Comparison of ENCODE assay signal across 13 mouse cellular contexts in the genomic region with DNA sequence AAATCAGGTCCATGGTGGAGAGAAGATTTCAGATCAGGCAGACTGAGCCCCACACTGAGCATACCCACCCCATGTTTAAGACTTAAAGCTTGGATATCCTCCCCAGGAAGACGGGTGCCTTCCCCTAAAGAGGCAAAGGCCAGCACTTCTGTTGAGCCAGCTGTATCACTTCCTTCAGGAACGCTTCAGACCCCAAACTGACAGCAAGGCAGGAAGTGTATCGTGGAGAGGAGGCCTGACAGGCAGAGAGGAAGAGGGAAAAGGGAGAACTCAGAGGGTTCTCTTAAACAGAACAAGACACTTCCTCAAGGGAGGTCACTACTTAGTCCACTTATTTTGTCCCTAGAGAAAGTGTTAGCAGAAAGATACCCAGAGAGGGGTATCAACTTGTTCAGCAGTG. TPM values are rescaled to one million over a fixed set of nuclear protein-coding genes. Genes with fewer than 3 reads are reported as not detected.
A peak's percentile ranks its signal among the peaks of the same experiment; 100 is the strongest.
DNase-seq lines count a peak whose midpoint lies in the region; ATAC-seq and TF ChIP-seq lines count a peak whose summit lies in the region.
"Had no signal": no experiment of that assay in that cellular context is flagged by ENCODE, and none has a peak within 500 bp of the region (broad histone marks: within the 10 kb centered on the region; RNA-seq: fewer than 3 reads in every experiment).

No protein-coding gene starts in this region.

- H3K4me3 ChIP-seq in hindbrain, embryonic 13.5 days: peak overlapping the region; percentile 77
- H3K4me3 ChIP-seq in hindbrain, embryonic 11.5 days (ENCODE audit: low read depth, low read length): no peak overlapping the region
- H3K4me3 ChIP-seq in MEL (ENCODE audit: control insufficient read depth in 1 of 2, insufficient read depth in 1 of 2, low read depth in 2 of 2, low read length in 2 of 2): no peak overlapping the region
- H3K4me3 ChIP-seq in forebrain, embryonic 15.5 days: peak overlapping the region; percentile 80; the same call in 1 of the 2 replicates
- peak overlapping the region; percentile 82 for H3K4me3 ChIP-seq in midbrain, embryonic 14.5 days (replicated peaks; ENCODE audit: low read depth, low read length)
- no peak overlapping the region for H3K4me3 ChIP-seq in intestine, embryonic 15.5 days (replicated peaks)

- H3K79me2 ChIP-seq in MEL (ENCODE audit: control insufficient read depth, insufficient read depth, low read length, poor library complexity): no peaks in the 10 kb centered on the region; the same call in 1 of the 2 replicates

- no peaks in the 10 kb centered on the region for H3K9me3 ChIP-seq in hindbrain, embryonic 13.5 days
- no peaks in the 10 kb centered on the region for H3K9me3 ChIP-seq in hindbrain, embryonic 11.5 days (ENCODE audit: control insufficient read depth, low read length)
- no peaks in the 10 kb centered on the region for H3K9me3 ChIP-seq in MEL (replicated peaks; ENCODE audit: insufficient read depth, low read length)
- H3K9me3 ChIP-seq in forebrain, embryonic 15.5 days: no peaks in the 10 kb centered on the region
- no peaks in the 10 kb centered on the region for H3K9me3 ChIP-seq in midbrain, embryonic 14.5 days (ENCODE audit: control insufficient read depth, low read length)
- no peaks in the 10 kb centered on the region for H3K9me3 ChIP-seq in intestine, embryonic 15.5 days
- H3K9me3 ChIP-seq: embryonic facial prominence, embryonic 10.5 days; liver, embryonic 15.5 days had no signal

- WGBS in hindbrain, embryonic 13.5 days: 84% methylated on average over 3 of the region's 3 CpGs
- 73% methylated on average over 3 of the region's 3 CpGs for WGBS in hindbrain, embryonic 11.5 days
- WGBS in forebrain, embryonic 15.5 days: 79% methylated on average over 3 of the region's 3 CpGs
- WGBS in midbrain, embryonic 14.5 days: 81% methylated on average over 3 of the region's 3 CpGs
- 32% methylated on average over 3 of the region's 3 CpGs for WGBS in intestine, embryonic 15.5 days

- no peak for ATAC-seq in hindbrain, embryonic 13.5 days (ENCODE audit: low FRiP score)
- ATAC-seq in hindbrain, embryonic 11.5 days (ENCODE audit: low FRiP score): no peak
- ATAC-seq in forebrain, embryonic 15.5 days (replicated peaks): no peak
- no peak for ATAC-seq in midbrain, embryonic 14.5 days (ENCODE audit: low FRiP score, low TSS enrichment)
- no peak for ATAC-seq in intestine, embryonic 15.5 days

- H3K4me2 ChIP-seq in hindbrain, embryonic 13.5 days: peak overlapping the region; percentile 83
- no peak overlapping the region for H3K4me2 ChIP-seq in hindbrain, embryonic 11.5 days (replicated peaks; ENCODE audit: low read depth, low read length)
- H3K4me2 ChIP-seq in forebrain, embryonic 15.5 days (replicated peaks): peak overlapping the region; percentile 68
- peak overlapping the region; percentile 80 for H3K4me2 ChIP-seq in midbrain, embryonic 14.5 days (ENCODE audit: low read length)
- H3K4me2 ChIP-seq in intestine, embryonic 15.5 days (replicated peaks): no peak overlapping the region

- no peak overlapping the region for H3K27ac ChIP-seq in hindbrain, embryonic 13.5 days
- H3K27ac ChIP-seq in hindbrain, embryonic 11.5 days (ENCODE audit: low read depth, low read length): no peak overlapping the region
- no peak overlapping the region for H3K27ac ChIP-seq in MEL (ENCODE audit: control insufficient read depth, low read depth, low read length)
- no peak overlapping the region for H3K27ac ChIP-seq in forebrain, embryonic 15.5 days (replicated peaks)
- H3K27ac ChIP-seq in midbrain, embryonic 14.5 days (replicated peaks; ENCODE audit: low read depth, low read length): no peak overlapping the region
- no peak overlapping the region for H3K27ac ChIP-seq in intestine, embryonic 15.5 days
- H3K27ac ChIP-seq: embryonic facial prominence, embryonic 10.5 days; liver, embryonic 15.5 days had no signal

- peak overlapping the region; percentile 94 for H3K9ac ChIP-seq in hindbrain, embryonic 13.5 days
- no peak overlapping the region; the same call in 1 of the 2 replicates for H3K9ac ChIP-seq in hindbrain, embryonic 11.5 days (ENCODE audit: low read depth, low read length)
- H3K9ac ChIP-seq in MEL (ENCODE audit: control insufficient read depth, low read depth, low read length, poor library complexity, severe bottlenecking): no peak overlapping the region
- peak overlapping the region; percentile 91 for H3K9ac ChIP-seq in forebrain, embryonic 15.5 days (replicated peaks)
- H3K9ac ChIP-seq in midbrain, embryonic 14.5 days (replicated peaks; ENCODE audit: low read length): peak overlapping the region; percentile 93
- no peak overlapping the region for H3K9ac ChIP-seq in intestine, embryonic 15.5 days
- H3K9ac ChIP-seq: liver, embryonic 15.5 days had no signal

- no peak for DNase-seq in hindbrain, embryonic 11.5 days (ENCODE audit: low spot score)
- peak; percentile 8 for DNase-seq in MEL (ENCODE audit: low read depth, low spot score)
- DNase-seq in midbrain, embryonic 14.5 days: no peak
- DNase-seq in urinary bladder, postnatal 25 days (ENCODE audit: low spot score): no peak
- DNase-seq in left cerebral cortex, postnatal 4 days: no peak
- DNase-seq: right cerebral cortex, postnatal 14 days; thymus, adult 2 months had no signal

- TF ChIP-seq EP300 in MEL (IDR thresholded peaks at IDR 0.05; ENCODE audit: low read depth in 1 of 2, low read length in 2 of 2): no peak

- TF ChIP-seq POLR2A in MEL (IDR thresholded peaks at IDR 0.05; ENCODE audit: control insufficient read depth in 1 of 2, insufficient read depth in 1 of 2, low read depth in 1 of 2, low read length in 2 of 2, poor library complexity in 1 of 2): no peak

- H3K36me3 ChIP-seq in hindbrain, embryonic 13.5 days: peaks cover 33% of the 10 kb centered on the region
- no peaks in the 10 kb centered on the region for H3K36me3 ChIP-seq in hindbrain, embryonic 11.5 days (ENCODE audit: control insufficient read depth, insufficient read depth, low read length)
- no peaks in the 10 kb centered on the region for H3K36me3 ChIP-seq in MEL (ENCODE audit: control insufficient read depth in 1 of 2, insufficient read depth in 2 of 2, low read length in 2 of 2)
- H3K36me3 ChIP-seq in forebrain, embryonic 15.5 days: 0 out of 2 replicates have a peak, but pooled peaks cover 3% of the 10 kb centered on the region
- H3K36me3 ChIP-seq in midbrain, embryonic 14.5 days (ENCODE audit: control insufficient read depth, insufficient read depth, low read length): peaks cover 15% of the 10 kb centered on the region; the same call in 1 of the 2 replicates
- no peaks in the 10 kb centered on the region for H3K36me3 ChIP-seq in intestine, embryonic 15.5 days
- H3K36me3 ChIP-seq: embryonic facial prominence, embryonic 10.5 days; liver, embryonic 15.5 days had no signal

- H3K4me1 ChIP-seq in hindbrain, embryonic 13.5 days (replicated peaks): peaks cover 44% of the 10 kb centered on the region
- 0 out of 2 replicates have a peak, but pooled peaks cover 3% of the 10 kb centered on the region for H3K4me1 ChIP-seq in hindbrain, embryonic 11.5 days (replicated peaks; ENCODE audit: control insufficient read depth, insufficient read depth, low read length)
- H3K4me1 ChIP-seq in MEL (ENCODE audit: control insufficient read depth in 1 of 2, insufficient read depth in 2 of 2, low read length in 2 of 2): peaks cover 0 to 8% of the 10 kb centered on the region in 2 experiments; a peak in 2 of 4 replicates
- H3K4me1 ChIP-seq in forebrain, embryonic 15.5 days: peaks cover 24% of the 10 kb centered on the region
- peaks cover 18% of the 10 kb centered on the region for H3K4me1 ChIP-seq in midbrain, embryonic 14.5 days (ENCODE audit: control insufficient read depth, insufficient read depth, low read length)
- peaks cover 13% of the 10 kb centered on the region for H3K4me1 ChIP-seq in intestine, embryonic 15.5 days (replicated peaks)

- intact Hi-C loops in left cerebral cortex, postnatal 4 days (cut with DNase I): no loop called here

- no peak for TF ChIP-seq CTCF in MEL (IDR thresholded peaks at IDR 0.05 in 2 of 3, conservative IDR thresholded peaks at IDR 0.05 in 1 of 3; ENCODE audit: control insufficient read depth in 1 of 3, insufficient read depth in 1 of 3, low read depth in 2 of 3, low read length in 3 of 3, poor library complexity in 1 of 3, severe bottlenecking in 1 of 3)

- no peak for TF ChIP-seq RAD21 in MEL (IDR thresholded peaks at IDR 0.05; ENCODE audit: low read depth, low read length)

- H3K27me3 ChIP-seq in hindbrain, embryonic 13.5 days: peaks cover 3% of the 10 kb centered on the region; the same call in 1 of the 2 replicates
- no peaks in the 10 kb centered on the region for H3K27me3 ChIP-seq in hindbrain, embryonic 11.5 days (ENCODE audit: control insufficient read depth, insufficient read depth, low read length)
- H3K27me3 ChIP-seq in MEL (ENCODE audit: control insufficient read depth in 1 of 2, insufficient read depth in 2 of 2, low read length in 2 of 2): no peaks in the 10 kb centered on the region
- no peaks in the 10 kb centered on the region for H3K27me3 ChIP-seq in forebrain, embryonic 15.5 days
- no peaks in the 10 kb centered on the region for H3K27me3 ChIP-seq in midbrain, embryonic 14.5 days (ENCODE audit: control insufficient read depth, insufficient read depth, low read length)
- H3K27me3 ChIP-seq in intestine, embryonic 15.5 days (replicated peaks): no peaks in the 10 kb centered on the region

RNA-seq across cellular contexts. Expression of gene Scamp5, which starts 1.8 kb away (rescaled TPM):
- 86.3 and 94.6 TPM in 2 replicates for polyA plus RNA-seq in hindbrain, embryonic 13.5 days (2015; fragmentation: Nextera tagmentation; extraction: Ambion mirVana)
- 17.7 and 18.3 TPM in 2 replicates for polyA plus RNA-seq in hindbrain, embryonic 11.5 days (2014; fragmentation: Nextera tagmentation; extraction: Ambion mirVana)
- total RNA-seq in MEL (2012; rRNA removed): 1.9 and 2.3 TPM in 2 replicates
- 1 to 10 TPM in 1 of 2 experiments, not detected in 1; 4.3 TPM for polyA plus RNA-seq in MEL (2012; ENCODE audit: insufficient read depth in 1 of 2, insufficient read length in 2 of 2, low read depth in 1 of 2, low replicate concordance in 2 of 2, missing spikeins in 1 of 2)
- 102 and 106 TPM in 2 replicates for polyA plus RNA-seq in forebrain, embryonic 15.5 days (2015; fragmentation: Nextera tagmentation; extraction: Ambion mirVana)
- 98.9 and 109 TPM in 2 replicates for polyA plus RNA-seq in midbrain, embryonic 14.5 days (2014; fragmentation: Nextera tagmentation; extraction: Ambion mirVana)
- 100 to 1,000 TPM; 251 to 281 TPM for total RNA-seq in left cerebral cortex, postnatal 4 days (2021)
- 14.1 and 16.4 TPM in 2 replicates for polyA plus RNA-seq in intestine, embryonic 15.5 days (2015; fragmentation: Nextera tagmentation; extraction: Ambion mirVana)

RNA-seq across cellular contexts. Expression of gene Ppcdc, which starts 26.2 kb away (rescaled TPM):
- 25.6 and 26.0 TPM in 2 replicates for polyA plus RNA-seq in hindbrain, embryonic 13.5 days (2015; fragmentation: Nextera tagmentation; extraction: Ambion mirVana)
- 16.5 and 19.8 TPM in 2 replicates for polyA plus RNA-seq in hindbrain, embryonic 11.5 days (2014; fragmentation: Nextera tagmentation; extraction: Ambion mirVana)
- 22.4 and 23.3 TPM in 2 replicates for total RNA-seq in MEL (2012; rRNA removed)
- 10 to 100 TPM in 1 of 2 experiments, not detected in 1; 20.2 TPM for polyA plus RNA-seq in MEL (2012; ENCODE audit: insufficient read depth in 1 of 2, insufficient read length in 2 of 2, low read depth in 1 of 2, low replicate concordance in 2 of 2, missing spikeins in 1 of 2)
- 21.3 and 29.5 TPM in 2 replicates for polyA plus RNA-seq in forebrain, embryonic 15.5 days (2015; fragmentation: Nextera tagmentation; extraction: Ambion mirVana)
- polyA plus RNA-seq in midbrain, embryonic 14.5 days (2014; fragmentation: Nextera tagmentation; extraction: Ambion mirVana): 19.9 and 22.9 TPM in 2 replicates
- total RNA-seq in left cerebral cortex, postnatal 4 days (2021): 10 to 100 TPM; 12.9 to 14.6 TPM
- polyA plus RNA-seq in intestine, embryonic 15.5 days (2015; fragmentation: Nextera tagmentation; extraction: Ambion mirVana): 25.0 and 30.1 TPM in 2 replicates

RNA-seq across cellular contexts. Expression of gene Rpp25, which starts 37.7 kb away (rescaled TPM):
- polyA plus RNA-seq in hindbrain, embryonic 13.5 days (2015; fragmentation: Nextera tagmentation; extraction: Ambion mirVana): 15.6 and 16.2 TPM in 2 replicates
- polyA plus RNA-seq in hindbrain, embryonic 11.5 days (2014; fragmentation: Nextera tagmentation; extraction: Ambion mirVana): 7.7 and 10.5 TPM in 2 replicates
- 0.12 TPM in 1 of 2 replicates, not detected in the other for total RNA-seq in MEL (2012; rRNA removed)
- polyA plus RNA-seq in MEL (2012; ENCODE audit: insufficient read depth in 1 of 2, insufficient read length in 2 of 2, low read depth in 1 of 2, low replicate concordance in 2 of 2, missing spikeins in 1 of 2): under 1 TPM in 1 of 2 experiments, not detected in 1; 0.68 TPM
- 18.8 and 19.6 TPM in 2 replicates for polyA plus RNA-seq in forebrain, embryonic 15.5 days (2015; fragmentation: Nextera tagmentation; extraction: Ambion mirVana)
- polyA plus RNA-seq in midbrain, embryonic 14.5 days (2014; fragmentation: Nextera tagmentation; extraction: Ambion mirVana): 28.1 and 30.7 TPM in 2 replicates
- total RNA-seq in left cerebral cortex, postnatal 4 days (2021): 10 to 100 TPM; 19.3 to 22.2 TPM
- polyA plus RNA-seq in intestine, embryonic 15.5 days (2015; fragmentation: Nextera tagmentation; extraction: Ambion mirVana): 7.0 and 8.1 TPM in 2 replicates
- total RNA-seq: hematopoietic stem cell, adult 5-6 weeks had no signal

RNA-seq across cellular contexts. Expression of gene Cox5a, which starts 55.0 kb away (rescaled TPM):
- 875 and 879 TPM in 2 replicates for polyA plus RNA-seq in hindbrain, embryonic 13.5 days (2015; fragmentation: Nextera tagmentation; extraction: Ambion mirVana)
- 702 and 724 TPM in 2 replicates for polyA plus RNA-seq in hindbrain, embryonic 11.5 days (2014; fragmentation: Nextera tagmentation; extraction: Ambion mirVana)
- total RNA-seq in MEL (2012; rRNA removed): 364 and 367 TPM in 2 replicates
- 100 to 1,000 TPM in 1 of 2 experiments, not detected in 1; 400 TPM for polyA plus RNA-seq in MEL (2012; ENCODE audit: insufficient read depth in 1 of 2, insufficient read length in 2 of 2, low read depth in 1 of 2, low replicate concordance in 2 of 2, missing spikeins in 1 of 2)
- polyA plus RNA-seq in forebrain, embryonic 15.5 days (2015; fragmentation: Nextera tagmentation; extraction: Ambion mirVana): 751 and 752 TPM in 2 replicates
- polyA plus RNA-seq in midbrain, embryonic 14.5 days (2014; fragmentation: Nextera tagmentation; extraction: Ambion mirVana): 832 and 924 TPM in 2 replicates
- total RNA-seq in left cerebral cortex, postnatal 4 days (2021): 100 to 1,000 TPM; 405 to 408 TPM
- polyA plus RNA-seq in intestine, embryonic 15.5 days (2015; fragmentation: Nextera tagmentation; extraction: Ambion mirVana): 844 and 895 TPM in 2 replicates

Comparison
In these comparisons a context has a peak if more than half of its experiments do, and no peak if none do; other contexts are left out.
1. H3K4me2 ChIP-seq: peak in hindbrain, embryonic 13.5 days (single experiment), forebrain, embryonic 15.5 days (single experiment) and midbrain, embryonic 14.5 days (single experiment); none in hindbrain, embryonic 11.5 days (single experiment) and intestine, embryonic 15.5 days (single experiment).
2. H3K4me3 ChIP-seq: peak in hindbrain, embryonic 13.5 days (single experiment), forebrain, embryonic 15.5 days (single experiment) and midbrain, embryonic 14.5 days (single experiment); none in hindbrain, embryonic 11.5 days (single experiment), MEL (0 of 2) and intestine, embryonic 15.5 days (single experiment).
3. H3K9ac ChIP-seq: peak in hindbrain, embryonic 13.5 days (single experiment), forebrain, embryonic 15.5 days (single experiment) and midbrain, embryonic 14.5 days (single experiment); none in hindbrain, embryonic 11.5 days (single experiment), MEL (single experiment) and intestine, embryonic 15.5 days (single experiment).